Mouse (Mus musculus): ENCODE measurements around the gene Tekt3.

DNA sequence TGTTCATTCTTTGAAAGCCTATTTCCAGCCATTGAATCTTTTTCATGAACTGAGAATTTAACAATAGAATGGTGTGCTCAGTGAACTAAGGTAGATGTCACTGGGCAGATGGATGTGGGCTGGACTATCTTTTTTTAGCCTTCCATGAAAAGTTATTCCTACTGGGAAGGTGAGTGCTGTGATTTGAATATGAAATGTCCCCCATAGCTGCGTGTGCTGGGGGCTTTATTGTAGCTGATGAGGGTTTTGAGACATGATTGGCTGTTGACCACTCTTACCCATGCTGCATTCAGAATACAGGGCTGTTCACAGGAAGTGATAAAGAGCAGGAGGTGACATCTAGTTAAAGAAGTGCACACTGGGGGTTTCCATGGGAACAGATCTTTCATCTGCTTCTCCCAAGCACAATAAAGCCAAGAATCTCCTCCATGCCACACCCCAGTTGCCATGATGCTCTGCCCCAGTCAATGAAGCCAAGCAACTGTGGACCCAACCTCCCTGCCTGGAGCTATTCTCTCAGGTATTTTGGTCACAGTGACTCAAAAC, 47.8 kb downstream of the Tekt3 start:
- TF ChIP-seq POLR2AphosphoS2 (IDR thresholded peaks at IDR 0.05; ENCODE audit: insufficient read length, low read depth), result no peak
- no peak for TF ChIP-seq TCF3 (IDR thresholded peaks at IDR 0.05; ENCODE audit: insufficient read length, low read depth)
- TF ChIP-seq SRF (IDR thresholded peaks at IDR 0.05; ENCODE audit: control insufficient read depth, insufficient read length, low read depth), result no peak
- TF ChIP-seq USF1 (IDR thresholded peaks at IDR 0.05; ENCODE audit: low read depth), result no peak
- no peak for TF ChIP-seq POLR2A (IDR thresholded peaks at IDR 0.05; ENCODE audit: insufficient read length, low read depth)
- no peak for TF ChIP-seq TCF12 (IDR thresholded peaks at IDR 0.05; ENCODE audit: insufficient read depth, poor library complexity, severe bottlenecking)
- TF ChIP-seq MYOD1 (IDR thresholded peaks at IDR 0.05; ENCODE audit: control insufficient read depth in 1 of 3, insufficient read length in 2 of 3, low read depth in 2 of 3), result no peak
- TF ChIP-seq CEBPB (IDR thresholded peaks at IDR 0.05; ENCODE audit: insufficient read depth, poor library complexity, severe bottlenecking), result no peak
- no peak for TF ChIP-seq MYOG (IDR thresholded peaks at IDR 0.05; ENCODE audit: control insufficient read depth in 1 of 3, insufficient read depth in 1 of 3, insufficient read length in 2 of 3, low read depth in 2 of 3)
